Mouse (Mus musculus): Measurements from ENCODE around the gene Fbxw19. TPM values are rescaled to one million over a fixed set of nuclear protein-coding genes. Genes with fewer than 3 reads are reported as not detected.
"Not testable (repeated sequence)": the region's sequence is repeated elsewhere in the genome, so short reads cannot be mapped to it uniquely, and the experiment has no call there.

Gene Fbxw19
- not detected in 2 replicates for polyA plus RNA-seq (2015; fragmentation: Nextera tagmentation; extraction: Ambion mirVana)

DNA sequence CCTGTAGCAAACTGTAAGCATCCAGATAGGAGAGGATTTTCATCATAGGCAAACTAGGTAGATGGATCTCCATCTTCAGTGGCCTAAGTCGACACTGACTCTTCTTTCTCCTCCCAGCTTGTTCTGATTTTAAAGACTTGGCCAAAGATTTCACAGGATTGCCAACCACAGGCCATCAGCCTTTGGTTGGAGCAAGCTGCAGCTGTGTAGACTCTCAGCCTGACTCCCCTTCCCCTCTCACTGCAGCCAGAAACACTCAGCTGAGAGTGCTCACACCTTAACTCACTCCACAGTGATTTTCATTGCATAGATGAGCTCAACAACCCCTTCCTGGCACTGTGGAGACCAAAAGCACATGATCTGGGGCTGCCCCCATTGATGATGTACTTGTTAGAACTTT lies at the start of gene Fbxw19:
TSS of gene Fbxw19 (minus strand) at position 101 of the 400 bp plus-strand sequence.
- H3K4me2 ChIP-seq; H3K27me3 ChIP-seq (replicated peaks); H3K4me3 ChIP-seq; H3K9ac ChIP-seq; H3K4me1 ChIP-seq; H3K27ac ChIP-seq; H3K36me3 ChIP-seq (replicated peaks); ATAC-seq (replicated peaks); H3K9me3 ChIP-seq: not testable (repeated sequence)
- 74% methylated on average over 1 of the region's 1 CpGs for WGBS

DNA sequence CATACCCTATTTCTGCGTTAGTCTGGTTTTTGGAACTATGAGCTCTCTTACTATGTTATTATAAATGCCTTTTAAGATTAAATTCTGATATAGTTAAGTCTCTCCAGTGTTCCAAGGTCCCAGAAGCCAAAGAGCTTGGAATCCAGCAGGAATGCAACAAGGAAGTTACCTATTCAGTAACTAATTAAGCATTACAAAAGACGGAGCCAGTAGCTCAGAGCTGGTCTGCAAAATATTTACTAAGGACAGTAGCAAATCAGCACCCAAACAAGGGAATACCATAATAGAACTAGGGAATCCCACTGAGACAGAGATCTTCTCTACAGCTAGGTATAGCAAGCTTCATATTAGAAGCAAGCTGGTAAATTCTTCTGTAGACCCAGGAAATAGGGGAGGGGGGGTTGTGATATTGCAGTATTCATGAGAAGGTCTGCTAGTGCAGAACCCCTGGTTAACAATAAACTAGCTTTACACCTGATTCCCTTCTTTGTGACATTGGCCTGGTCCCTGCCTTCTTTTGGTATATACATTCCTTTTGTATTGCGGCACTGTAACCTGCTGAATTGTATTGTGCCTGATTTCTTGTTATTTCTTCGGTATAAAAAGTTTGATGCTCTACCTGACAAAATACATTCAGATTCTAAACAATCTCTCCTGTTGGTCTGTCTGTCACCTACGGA lies 27.9 kb upstream of the Fbxw19 start:
- Histone ChIP-seq H3K36me3 (replicated peaks) (no peaks in the 10 kb centered on the region), H3K9me3 (no peaks in the 10 kb centered on the region), H3K27ac (no peak overlapping the region), H3K4me2 (no peak overlapping the region), H3K4me3 (no peak overlapping the region), H3K9ac (no peak overlapping the region), H3K4me1 (no peaks in the 10 kb centered on the region), H3K27me3 (replicated peaks) (no peaks in the 10 kb centered on the region)
- WGBS: 78% methylated on average over 5 of the region's 5 CpGs
- ATAC-seq (replicated peaks): no peak

DNA sequence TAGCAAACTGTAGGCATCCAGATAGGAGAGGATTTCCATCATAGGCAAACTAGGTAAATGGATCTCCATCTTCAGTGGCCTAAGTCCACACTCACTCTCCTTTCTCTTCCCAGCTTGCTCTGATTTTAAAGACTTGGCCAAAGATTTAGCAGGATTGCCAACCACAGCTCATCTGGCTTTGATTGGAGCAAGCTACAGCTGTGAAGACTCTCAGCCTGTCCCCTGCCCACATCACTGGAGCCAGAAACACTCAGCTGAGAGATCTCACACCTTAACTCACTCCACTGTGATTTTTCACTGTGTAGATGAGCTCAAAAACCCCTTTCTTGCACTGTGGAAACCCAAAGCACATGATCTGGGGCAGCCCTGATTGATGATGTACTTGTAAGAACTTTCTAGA lies 46.6 kb downstream of the Fbxw19 start, which contains the start of gene Fbxw16:
TSS of gene Fbxw16 (minus strand) at position 101 of the 400 bp plus-strand sequence.
- no peaks in the 10 kb centered on the region for H3K9me3 ChIP-seq
- no peaks in the 10 kb centered on the region for H3K36me3 ChIP-seq (replicated peaks)
- no peak within 1 kb of the TSS for H3K27ac ChIP-seq
- no peak within 1 kb of the TSS for H3K4me3 ChIP-seq
- H3K4me2 ChIP-seq: no peak within 1 kb of the TSS
- no peaks in the 10 kb centered on the region for H3K4me1 ChIP-seq
- ATAC-seq (replicated peaks): no peak
- H3K27me3 ChIP-seq (replicated peaks): no peaks in the 10 kb centered on the region
- H3K9ac ChIP-seq: no peak within 1 kb of the TSS

DNA sequence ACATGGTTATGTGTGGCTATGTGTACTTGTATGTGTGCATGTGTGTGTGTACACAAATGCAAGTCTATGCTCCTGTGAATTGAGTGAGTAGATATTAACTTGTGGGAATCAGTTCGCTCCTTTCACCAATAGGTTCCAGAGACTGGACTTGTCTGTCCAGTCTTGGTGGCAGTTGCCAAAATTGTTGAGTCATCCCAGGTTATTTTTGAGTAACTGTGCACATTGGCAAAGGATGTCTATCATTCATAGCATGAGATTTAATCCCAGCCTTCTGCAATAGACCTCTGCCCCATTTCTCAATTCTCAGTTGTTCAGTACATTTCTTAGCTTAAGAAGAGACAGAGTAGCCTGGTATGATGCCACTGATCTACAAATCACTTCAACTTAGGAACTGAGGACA lies 62.7 kb downstream of the Fbxw19 start:
- H3K4me2 ChIP-seq: no peak overlapping the region
- H3K4me3 ChIP-seq: no peak overlapping the region
- no peaks in the 10 kb centered on the region for H3K27me3 ChIP-seq (replicated peaks)
- no peak overlapping the region for H3K27ac ChIP-seq
- no peak overlapping the region for H3K9ac ChIP-seq
- no peaks in the 10 kb centered on the region for H3K36me3 ChIP-seq (replicated peaks)
- WGBS: 92% methylated on average over 1 of the region's 1 CpGs
- no peaks in the 10 kb centered on the region for H3K9me3 ChIP-seq
- H3K4me1 ChIP-seq: no peaks in the 10 kb centered on the region
- ATAC-seq (replicated peaks): no peak

Other genes with a start within 250 kb of the Fbxw19 start
- gene Fbxw14, start 208.2 kb downstream of the Fbxw19 start, polyA plus RNA-seq (2015; fragmentation: Nextera tagmentation; extraction: Ambion mirVana): not detected in 2 replicates
- 0.18 TPM in 1 of 2 replicates, not detected in the other for gene Fbxw28, start 156.2 kb downstream of the Fbxw19 start, polyA plus RNA-seq (2015; fragmentation: Nextera tagmentation; extraction: Ambion mirVana)
- gene Fbxw22, start 91.6 kb downstream of the Fbxw19 start, polyA plus RNA-seq (2015; fragmentation: Nextera tagmentation; extraction: Ambion mirVana): 0.12 TPM in 1 of 2 replicates, not detected in the other
- gene Fbxw16, start 46.7 kb downstream of the Fbxw19 start, polyA plus RNA-seq (2015; fragmentation: Nextera tagmentation; extraction: Ambion mirVana): not detected in 2 replicates
- not detected in 2 replicates for gene Fbxw15, start 72.4 kb upstream of the Fbxw19 start, polyA plus RNA-seq (2015; fragmentation: Nextera tagmentation; extraction: Ambion mirVana)
- 0.23 TPM in 1 of 2 replicates, not detected in the other for gene Fbxw24, start 130.2 kb upstream of the Fbxw19 start, polyA plus RNA-seq (2015; fragmentation: Nextera tagmentation; extraction: Ambion mirVana)
- not detected in 2 replicates for gene Fbxw25, start 168.8 kb upstream of the Fbxw19 start, polyA plus RNA-seq (2015; fragmentation: Nextera tagmentation; extraction: Ambion mirVana)
- 0.11 and 0.18 TPM in 2 replicates for gene Fbxw18, start 206.8 kb upstream of the Fbxw19 start, polyA plus RNA-seq (2015; fragmentation: Nextera tagmentation; extraction: Ambion mirVana)